Mouse (Mus musculus) kidney, adult 2 months (tissue): ENCODE data around the gene Fcrlb. TPM values are rescaled to one million over a fixed set of nuclear protein-coding genes. Genes with fewer than 3 reads are reported as not detected.

Source experiments
- DNase-seq: peaks from one replicate; pipeline ENCODE4 v3.0.0; 2021
- H3K27ac ChIP-seq: fragments of 200-500 bp; 2 replicates; pipeline ENCODE4 v1.5.1; 2012; ENCODE audit warnings: low read depth, low read length, control low read depth, inconsistent platforms; ENCODE audit not compliant: insufficient read depth
- H3K27me3 ChIP-seq: fragments of 200-500 bp; replicated peaks from 2 replicates; pipeline ENCODE4 v1.6.1; 2012; ENCODE audit warnings: mild to moderate bottlenecking, moderate library complexity, low read length, inconsistent platforms; ENCODE audit not compliant: control insufficient read depth, insufficient read depth
- H3K36me3 ChIP-seq: fragments of 200-500 bp; 2 replicates; pipeline ENCODE4 v1.6.1; 2012; ENCODE audit warnings: mild to moderate bottlenecking, moderate library complexity, low read length, inconsistent platforms; ENCODE audit not compliant: control insufficient read depth, insufficient read depth
- H3K4me1 ChIP-seq: fragments of 200-500 bp; 2 replicates; pipeline ENCODE4 v1.6.1; 2011; ENCODE audit warnings: low read length; ENCODE audit not compliant: control insufficient read depth, insufficient read depth
- H3K4me3 ChIP-seq: fragments of 200-500 bp; 2 replicates; pipeline ENCODE4 v1.5.1; 2011; ENCODE audit warnings: mild to moderate bottlenecking, low read depth, low read length, control low read depth; ENCODE audit not compliant: insufficient read depth
- CTCF ChIP-seq: fragments of 200-500 bp; conservative IDR thresholded peaks from 2 replicates; pipeline ENCODE4 v1.5.1; 2011; ENCODE audit warnings: low read depth, mild to moderate bottlenecking, control low read depth, low read length, moderate library complexity, mixed read lengths; ENCODE audit not compliant: insufficient read depth, insufficient read length
- POLR2A ChIP-seq: fragments of 200-500 bp; IDR thresholded peaks from one replicate; pipeline ENCODE4 v1.6.1; 2011; ENCODE audit warnings: low read depth, low read length, control low read depth
- WGBS: fragments of 180-500 bp; shearing (Covaris S2); methylation state at CpG from one replicate; pipeline ENCODE4 v1.1.7; 2018; 5-methylcytosine and 5-hydroxymethylcytosine counted together
- polyA plus RNA-seq: library from polyadenylated mRNA; depleted of rRNA; stranded (reverse); fragments of >200 nt; gene quantifications from 2 replicates; pipeline ENCODE4 v1.2.3, GENCODE M21; 2012

The Fcrlb gene
- polyA plus RNA-seq, 1 experiment = 0.31 TPM

DNA sequence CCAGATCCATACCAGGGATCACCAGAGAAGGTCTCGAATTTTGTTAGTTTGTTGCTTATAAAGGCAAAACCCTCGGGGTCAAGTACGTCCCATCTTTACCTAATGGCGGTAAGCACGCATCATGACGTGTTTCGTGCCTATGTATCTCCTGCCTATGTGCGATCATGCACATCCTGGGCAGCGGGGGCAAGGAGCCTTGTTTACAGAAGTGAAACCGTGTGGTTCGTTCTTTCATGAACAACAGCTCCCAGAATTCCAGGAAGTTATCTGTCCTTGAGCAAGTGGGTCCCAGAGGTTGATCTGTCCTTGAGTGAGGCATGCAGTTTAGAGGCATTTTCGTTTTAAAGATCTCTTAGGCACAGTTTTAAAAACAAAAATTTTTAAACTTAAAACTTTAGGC is 26.5 kb upstream of the Fcrlb start:
- Histone ChIP-seq H3K4me1 (no peaks in the 10 kb centered on the region), H3K4me3 (no peak overlapping the region), H3K27me3 (no peaks in the 10 kb centered on the region), H3K36me3 (no peaks in the 10 kb centered on the region), H3K27ac (no peak overlapping the region)
- 64% methylated on average over 12 of the region's 12 CpGs for WGBS
- TF ChIP-seq POLR2A (no peak), CTCF (no peak)
- DNase-seq = peak; percentile 36

DNA sequence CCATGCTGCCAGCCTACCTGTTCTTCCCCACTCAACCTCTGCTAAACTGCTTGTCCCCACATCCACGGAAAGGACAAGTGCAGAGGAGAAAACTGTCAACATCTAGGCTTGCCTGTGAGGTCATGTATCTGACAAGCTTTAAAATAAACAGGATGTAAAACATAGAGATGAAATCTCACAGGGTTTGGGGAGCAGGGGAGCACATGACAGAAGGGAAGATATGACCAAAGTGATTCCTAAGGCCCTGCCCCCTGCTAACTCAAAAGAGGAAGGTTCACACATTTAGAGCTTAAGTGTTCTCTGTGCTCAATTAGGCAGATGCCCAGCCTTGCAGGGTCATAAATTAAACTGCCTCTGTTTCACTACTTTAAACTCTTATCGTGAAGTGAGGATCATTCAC is 21.6 kb upstream of the Fcrlb start:
- no peak overlapping the region for H3K27ac ChIP-seq
- H3K4me3 ChIP-seq = no peak overlapping the region
- DNase-seq = no peak
- H3K4me1 ChIP-seq = no peaks in the 10 kb centered on the region
- H3K27me3 ChIP-seq = no peaks in the 10 kb centered on the region
- 31% methylated on average over 2 of the region's 2 CpGs for whole genome bisulfite sequencing
- no peaks in the 10 kb centered on the region for H3K36me3 ChIP-seq
- no peak for TF ChIP-seq POLR2A
- TF ChIP-seq CTCF = no peak

DNA sequence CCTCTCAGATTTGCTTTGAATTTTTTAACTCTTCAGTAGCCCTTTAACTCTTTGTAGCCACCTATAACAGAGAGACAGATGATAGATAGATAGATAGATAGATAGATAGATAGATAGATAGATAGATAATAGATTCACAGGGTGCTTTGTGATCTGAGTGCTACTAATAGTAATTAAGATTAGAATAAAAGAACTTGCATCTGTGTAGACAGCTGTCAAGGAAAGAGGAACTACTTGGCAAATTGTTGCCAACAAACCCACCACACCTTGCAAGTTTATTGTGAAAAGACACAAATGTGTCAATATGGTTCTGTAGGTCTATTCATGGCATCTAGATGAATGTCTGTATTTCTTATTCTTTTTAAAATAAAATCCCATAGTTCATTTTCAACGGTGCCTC is 21.2 kb upstream of the Fcrlb start:
- Histone ChIP-seq H3K27ac (no peak overlapping the region), H3K4me1 (no peaks in the 10 kb centered on the region), H3K27me3 (no peaks in the 10 kb centered on the region), H3K36me3 (no peaks in the 10 kb centered on the region), H3K4me3 (no peak overlapping the region)
- 82% methylated on average over 1 of the region's 1 CpGs for WGBS
- TF ChIP-seq POLR2A (no peak), CTCF (no peak)
- DNase-seq = no peak

DNA sequence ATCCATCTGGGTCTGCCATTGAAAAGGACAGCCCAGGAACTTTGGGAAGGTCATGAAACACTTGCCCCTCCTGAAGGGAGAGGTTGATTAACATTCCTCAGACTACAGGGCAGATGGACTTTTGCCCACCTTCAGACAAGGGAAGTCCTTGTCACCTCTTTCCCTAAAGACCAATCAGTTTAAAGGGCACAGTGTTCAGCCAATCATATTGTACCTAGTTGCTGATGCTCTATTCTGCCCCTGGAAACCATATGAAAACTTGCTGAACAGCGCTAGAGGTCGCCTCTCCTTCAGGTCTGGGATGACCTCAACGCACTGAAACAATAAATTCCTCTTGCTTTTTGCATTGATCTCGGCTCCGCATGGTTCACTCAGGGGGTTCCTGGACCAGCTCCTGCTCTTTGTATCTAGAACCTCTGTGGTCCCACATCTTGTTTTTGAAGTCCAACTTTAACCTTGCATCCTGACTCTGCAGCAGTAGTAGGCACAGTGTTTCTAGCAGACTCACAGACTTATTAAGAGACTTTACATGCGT is 20.7 kb upstream of the Fcrlb start:
- DNase-seq = no peak
- WGBS = 61% methylated on average over 6 of the region's 6 CpGs
- Histone ChIP-seq H3K4me3 (no peak overlapping the region), H3K27me3 (no peaks in the 10 kb centered on the region), H3K27ac (no peak overlapping the region), H3K36me3 (no peaks in the 10 kb centered on the region), H3K4me1 (no peaks in the 10 kb centered on the region)
- no peak for TF ChIP-seq POLR2A
- TF ChIP-seq CTCF = no peak

DNA sequence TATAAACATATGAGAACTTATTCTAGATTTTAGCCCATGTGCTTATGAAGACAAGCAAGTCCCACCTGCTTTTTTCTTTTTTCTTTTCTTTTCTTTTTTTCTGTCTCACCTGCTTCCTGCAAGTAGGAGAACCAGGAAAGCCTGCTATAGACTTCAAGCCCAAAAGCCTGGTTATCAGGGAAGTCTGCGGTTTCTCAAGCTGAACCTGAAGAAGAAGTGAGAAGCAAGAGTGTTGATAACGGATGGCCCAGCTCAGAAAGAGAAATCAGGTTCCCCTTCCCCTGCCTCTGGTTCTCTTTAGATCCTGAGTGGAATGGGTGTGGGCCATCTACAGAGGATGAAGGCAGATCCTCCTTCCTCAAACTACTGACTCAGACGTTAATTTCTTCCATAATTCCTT is 19.3 kb upstream of the Fcrlb start:
- WGBS = 88% methylated on average over 3 of the region's 3 CpGs
- H3K4me3 ChIP-seq = no peak overlapping the region
- no peaks in the 10 kb centered on the region for H3K4me1 ChIP-seq
- no peaks in the 10 kb centered on the region for H3K27me3 ChIP-seq
- no peak for TF ChIP-seq CTCF
- TF ChIP-seq POLR2A = no peak
- no peak overlapping the region for H3K27ac ChIP-seq
- H3K36me3 ChIP-seq = no peaks in the 10 kb centered on the region
- DNase-seq = no peak

DNA sequence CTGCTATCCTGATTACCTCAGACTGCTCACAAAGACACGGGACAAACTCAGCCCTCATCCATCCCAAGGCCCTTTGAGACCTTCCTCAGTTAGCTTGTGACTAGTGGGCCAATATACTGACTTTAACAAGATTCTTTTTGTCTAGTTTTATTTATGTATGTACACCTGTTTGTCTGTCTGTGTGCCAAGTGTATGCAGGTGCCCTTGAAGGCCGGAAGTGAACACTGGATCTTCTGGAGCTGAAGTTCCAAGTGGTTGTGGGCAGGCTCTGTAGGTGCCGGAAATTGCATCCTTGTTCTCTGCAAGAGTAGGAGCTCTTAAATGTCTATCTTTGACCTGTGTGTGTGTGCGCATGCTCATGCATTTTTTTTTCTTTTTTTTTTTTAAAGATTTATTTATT is 16.5 kb upstream of the Fcrlb start:
- WGBS = 89% methylated on average over 4 of the region's 4 CpGs
- H3K4me3 ChIP-seq = no peak overlapping the region

DNA sequence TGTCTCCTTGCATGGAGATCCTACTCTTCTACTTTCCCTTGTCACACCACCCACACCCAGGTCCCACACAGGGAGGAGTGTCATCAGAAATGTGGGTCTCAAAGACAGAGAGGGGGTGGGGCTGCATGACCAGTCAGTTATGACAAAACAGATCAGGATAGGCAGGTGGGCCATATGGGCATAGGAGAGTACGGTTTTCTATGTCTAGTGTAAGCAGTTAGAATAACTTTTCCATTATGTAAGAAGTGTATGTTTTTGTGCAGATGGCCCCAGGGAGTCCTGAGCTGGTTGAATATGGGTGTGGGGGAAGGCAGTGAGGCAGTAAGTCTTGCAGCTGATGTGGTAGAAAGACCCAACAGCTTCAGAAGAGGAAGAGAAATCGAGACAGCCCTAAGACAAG is 15.7 kb upstream of the Fcrlb start:
- 77% methylated on average over 2 of the region's 2 CpGs for WGBS
- no peak for DNase-seq
- Histone ChIP-seq H3K27me3 (no peaks in the 10 kb centered on the region), H3K4me3 (no peak overlapping the region), H3K4me1 (no peaks in the 10 kb centered on the region), H3K36me3 (no peaks in the 10 kb centered on the region), H3K27ac (no peak overlapping the region)
- TF ChIP-seq POLR2A = no peak
- TF ChIP-seq CTCF = no peak

More for the DNA sequence above, 16.5 kb upstream of the Fcrlb start:
- Histone ChIP-seq H3K36me3 (no peaks in the 10 kb centered on the region), H3K27ac (no peak overlapping the region), H3K4me1 (no peaks in the 10 kb centered on the region), H3K27me3 (no peaks in the 10 kb centered on the region)
- TF ChIP-seq CTCF (no peak), POLR2A (no peak)
- no peak for DNase-seq

DNA sequence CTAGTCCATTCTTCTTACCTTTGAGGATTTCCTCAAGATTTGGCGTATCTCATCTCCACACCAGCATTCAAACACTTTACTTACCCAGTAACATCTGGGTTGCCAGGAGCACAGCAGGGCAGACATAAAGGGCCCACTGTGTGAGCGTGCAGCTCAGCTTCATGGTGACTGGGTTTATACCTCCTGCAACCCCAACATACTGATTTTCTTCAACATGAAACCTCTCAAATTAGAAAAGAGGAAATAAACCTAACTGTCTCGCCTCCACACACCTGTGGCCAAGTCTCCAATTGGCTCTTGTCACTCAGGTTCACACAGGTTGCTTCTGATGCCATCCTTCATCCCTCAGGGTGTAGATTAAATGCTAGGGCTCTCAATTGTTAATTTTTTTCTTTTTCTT is 14.6 kb upstream of the Fcrlb start, which contains the start of gene Fcrla:
Gene Fcrla, minus strand, starts transcription at position 206 of the 400 bp plus-strand sequence.
- 92% methylated on average over 3 of the region's 3 CpGs for WGBS
- Histone ChIP-seq H3K27ac (no peak within 1 kb of the TSS), H3K36me3 (no peaks in the 10 kb centered on the region), H3K4me1 (no peaks in the 10 kb centered on the region), H3K4me3 (no peak within 1 kb of the TSS), H3K27me3 (no peaks in the 10 kb centered on the region)
- DNase-seq = no peak
- no peak for TF ChIP-seq POLR2A
- TF ChIP-seq CTCF = no peak
